Mouse (Mus musculus) CH12.LX (cell line): ENCODE data around the gene Ppm1a. TPM values are rescaled to one million over a fixed set of nuclear protein-coding genes. Genes with fewer than 3 reads are reported as not detected.

ENCODE experiments used
- DNase-seq: peaks from one replicate; pipeline ENCODE4 v3.0.0-alpha.2; 2013; ENCODE audit errors: extremely low read depth
- H3K27ac ChIP-seq: 2 replicates; pipeline ENCODE4 v1.5.1; 2012; ENCODE audit warnings: low read depth, mild to moderate bottlenecking, control low read depth, moderate library complexity; ENCODE audit not compliant: insufficient read depth
- H3K27me3 ChIP-seq: replicated peaks from 2 replicates; pipeline ENCODE3; 2012; ENCODE audit warnings: inconsistent platforms
- H3K36me3 ChIP-seq, 2 experiments: replicated peaks in 1 of 2; 2 replicates each; pipeline versions ENCODE3 to v1.6.1; 2012; ENCODE audit warnings: inconsistent platforms in 1 of 2, low read length in 1 of 2, mild to moderate bottlenecking in 1 of 2, mixed read lengths in 1 of 2, moderate library complexity in 1 of 2; ENCODE audit not compliant: control insufficient read depth in 1 of 2, insufficient read depth in 1 of 2
- H3K4me1 ChIP-seq, 2 experiments: 2 replicates each; pipeline ENCODE4 v1.6.1; 2012; ENCODE audit warnings: inconsistent platforms in 1 of 2, moderate library complexity in 1 of 2; ENCODE audit not compliant: insufficient read depth in 2 of 2, control insufficient read depth in 1 of 2
- H3K4me2 ChIP-seq: 2 replicates; pipeline ENCODE4 v1.6.1; 2012; ENCODE audit warnings: low read depth, mild to moderate bottlenecking, control low read depth; ENCODE audit not compliant: poor library complexity, insufficient read depth, severe bottlenecking
- H3K4me3 ChIP-seq, 3 experiments: fragments of 150-350 bp in 1 of 3; sonication (generic) in 1 of 3; replicated peaks in 1 of 3; 2 replicates each; pipeline versions ENCODE3 to v1.5.1; 2011 to 2012; ENCODE audit warnings: low read depth in 2 of 3, low read length in 2 of 3, mild to moderate bottlenecking in 2 of 3, moderate library complexity in 2 of 3, control low read depth in 1 of 3, improper control_type of control experiment in 1 of 3, inconsistent platforms in 1 of 3, mixed read lengths in 1 of 3; ENCODE audit not compliant: poor library complexity in 1 of 3
- H3K79me2 ChIP-seq: replicated peaks from 2 replicates; pipeline ENCODE4 v1.6.1; 2012; ENCODE audit warnings: mild to moderate bottlenecking, moderate library complexity; ENCODE audit not compliant: control insufficient read depth, poor library complexity, insufficient read depth, severe bottlenecking; ENCODE audit errors: extremely low read depth
- H3K9ac ChIP-seq: 2 replicates; pipeline ENCODE4 v1.6.1; 2012; ENCODE audit warnings: low read depth, mild to moderate bottlenecking, control low read depth, moderate library complexity; ENCODE audit not compliant: insufficient read depth
- H3K9me3 ChIP-seq: replicated peaks from 2 replicates; pipeline ENCODE3; 2012; ENCODE audit warnings: low read length, inconsistent platforms, mixed read lengths
- BHLHE40 ChIP-seq: IDR thresholded peaks from 2 replicates; pipeline ENCODE4 v1.6.1; 2011; ENCODE audit warnings: mild to moderate bottlenecking, low read depth, low read length, improper control_type of control experiment
- CHD1 ChIP-seq: IDR thresholded peaks from 2 replicates; pipeline ENCODE4 v1.6.1; 2012; ENCODE audit warnings: low read depth, low read length, improper control_type of control experiment, inconsistent platforms
- CHD2 ChIP-seq: IDR thresholded peaks from 2 replicates; pipeline ENCODE4 v1.6.1; 2011; ENCODE audit warnings: low read length, improper control_type of control experiment
- CTCF ChIP-seq, 2 experiments: IDR thresholded peaks in 1 of 2; conservative IDR thresholded peaks in 1 of 2; 2 replicates each; pipeline ENCODE4 v1.5.1; 2011 to 2012; ENCODE audit warnings: low read depth in 2 of 2, low read length in 2 of 2, improper control_type of control experiment in 1 of 2, inconsistent platforms in 1 of 2, mild to moderate bottlenecking in 1 of 2, moderate library complexity in 1 of 2
- ELF1 ChIP-seq: IDR thresholded peaks from 2 replicates; pipeline ENCODE4 v1.6.1; 2014; ENCODE audit warnings: low read depth, mild to moderate bottlenecking, inconsistent platforms, low read length, improper control_type of control experiment
- GABPA ChIP-seq: IDR thresholded peaks from 2 replicates; pipeline ENCODE4 v1.6.1; 2012; ENCODE audit warnings: low read depth, low read length, improper control_type of control experiment, inconsistent platforms; ENCODE audit not compliant: insufficient replicate concordance
- MEF2A ChIP-seq: IDR thresholded peaks from 2 replicates; pipeline ENCODE4 v1.6.1; 2014; ENCODE audit warnings: low read depth, mild to moderate bottlenecking, inconsistent platforms, low read length, improper control_type of control experiment, borderline replicate concordance
- MXI1 ChIP-seq: IDR thresholded peaks from 2 replicates; pipeline ENCODE4 v1.6.1; 2011; ENCODE audit warnings: mild to moderate bottlenecking, low read depth, low read length, improper control_type of control experiment
- POLR2A ChIP-seq: IDR thresholded peaks from 2 replicates; pipeline ENCODE4 v1.6.1; 2011; ENCODE audit warnings: low read depth, mild to moderate bottlenecking, improper control_type of control experiment, low read length
- RCOR1 ChIP-seq: conservative IDR thresholded peaks from 2 replicates; pipeline ENCODE4 v1.6.1; 2012; ENCODE audit warnings: low read depth, mild to moderate bottlenecking, inconsistent platforms, low read length, improper control_type of control experiment
- SIN3A ChIP-seq: IDR thresholded peaks from 2 replicates; pipeline ENCODE4 v1.6.1; 2012; ENCODE audit warnings: low read length, improper control_type of control experiment, inconsistent platforms
- USF1 ChIP-seq: IDR thresholded peaks from 2 replicates; pipeline ENCODE4 v1.6.1; 2014; ENCODE audit warnings: low read depth, mild to moderate bottlenecking, inconsistent platforms, low read length, improper control_type of control experiment
- dilution Hi-C: fragments of 300-500 bp; cut with MboI; formaldehyde crosslinking; loops from 2 replicates; pipeline ENCODE4 v1.14.3; 2020; ENCODE audit warnings: low sequenced_read_pairs; ENCODE audit not compliant: extremely low pct_unique_long_range_greater_than_20kb, extremely low pct_ligation_motif_present
- in situ Hi-C: fragments of 300-500 bp; cut with MboI; formaldehyde crosslinking; loops from 3 replicates; pipeline ENCODE4 v1.14.3; 2019; ENCODE audit warnings: low sequenced_read_pairs, low pct_ligation_motif_present, low pct_unique_long_range_greater_than_20kb, mixed read lengths
- polyA plus RNA-seq: library from polyadenylated mRNA; unstranded; fragments of >175 nt; gene quantifications from 2 replicates; pipeline ENCODE4 v1.2.1, GENCODE M21; 2012; ENCODE audit warnings: low read depth; ENCODE audit not compliant: insufficient read length
- total RNA-seq, 2 experiments: library from RNA; depleted of rRNA; stranded (reverse); fragments of 300-350 nt in 1 of 2; fragments of >200 nt in 1 of 2; gene quantifications; 2 replicates each; pipeline ENCODE4 v1.2.3; 2012 to 2014

Ppm1a gene
- total and polyA plus RNA-seq, 3 experiments, result 78.8 to 112 (median 98.4) TPM

- H3K4me2 ChIP-seq, result no peak overlapping the region
- no peaks in the 10 kb centered on the region for H3K79me2 ChIP-seq
- TF ChIP-seq MEF2A (no peak), USF1 (no peak), GABPA (no peak), POLR2A (no peak), CHD2 (no peak), MXI1 (no peak), CHD1 (no peak), BHLHE40 (no peak)
- H3K4me1 ChIP-seq, result no peaks in the 10 kb centered on the region
- in situ Hi-C loops (no loop called here), dilution Hi-C loops (no loop called here)
- no peak for DNase-seq
- no peaks in the 10 kb centered on the region for H3K27me3 ChIP-seq
- H3K4me3 ChIP-seq, result no peak overlapping the region
- H3K36me3 ChIP-seq, result peaks cover 43 to 63% of the 10 kb centered on the region in 2 experiments
- H3K9ac ChIP-seq, result no peak overlapping the region
- H3K27ac ChIP-seq, result no peak overlapping the region
- no peaks in the 10 kb centered on the region for H3K9me3 ChIP-seq
Measured at GRCm38 (mm10) chr12:72790538-72790937, 33.3 kb downstream of the Ppm1a start.

GRCm38 (mm10) chr12:72792320-72793091, 35.3 kb downstream of the Ppm1a start:
- no peak overlapping the region for H3K4me3 ChIP-seq
- in situ Hi-C loops (no loop called here), dilution Hi-C loops (no loop called here)
- H3K9ac ChIP-seq, result no peak overlapping the region
- H3K27me3 ChIP-seq, result no peaks in the 10 kb centered on the region
- H3K79me2 ChIP-seq, result no peaks in the 10 kb centered on the region
- TF ChIP-seq GABPA, result no peak
- TF ChIP-seq RCOR1, result no peak
- no peak for TF ChIP-seq CTCF (conservative IDR thresholded peaks at IDR 0.05 in 1 of 2, IDR thresholded peaks at IDR 0.05 in 1 of 2; ENCODE audit: low read depth in 2 of 2, low read length in 2 of 2)
- H3K36me3 ChIP-seq, result peaks cover 37 to 60% of the 10 kb centered on the region in 2 experiments
- DNase-seq, result no peak
- H3K9me3 ChIP-seq, result no peaks in the 10 kb centered on the region
- H3K27ac ChIP-seq, result no peak overlapping the region
- H3K4me1 ChIP-seq, result no peaks in the 10 kb centered on the region
- H3K4me2 ChIP-seq, result no peak overlapping the region

GRCm38 (mm10) chr12:72793983-72794382, 36.7 kb downstream of the Ppm1a start:
- H3K4me1 ChIP-seq, result no peaks in the 10 kb centered on the region
- no peak overlapping the region for H3K27ac ChIP-seq
- in situ Hi-C loops, result no loop called here
- TF ChIP-seq CTCF (conservative IDR thresholded peaks at IDR 0.05 in 1 of 2, IDR thresholded peaks at IDR 0.05 in 1 of 2; ENCODE audit: low read depth in 2 of 2, low read length in 2 of 2) (no peak), ELF1 (no peak), USF1 (no peak), SIN3A (no peak)
- TF ChIP-seq, all 38 proteins: peak for 0
- Histone ChIP-seq H3K36me3 (peaks cover 33 to 55% of the 10 kb centered on the region in 2 experiments), H3K9me3 (no peaks in the 10 kb centered on the region), H3K9ac (no peak overlapping the region), H3K4me2 (no peak overlapping the region), H3K79me2 (no peaks in the 10 kb centered on the region), H3K27me3 (no peaks in the 10 kb centered on the region), H3K4me3 (no peak overlapping the region)
- no peak for DNase-seq
- dilution Hi-C loops, result no loop called here
